Mouse (Mus musculus) heart, embryonic 10.5 days (tissue): Measurements from ENCODE around the gene Gpsm2. TPM values are rescaled to one million over a fixed set of nuclear protein-coding genes. Genes with fewer than 3 reads are reported as not detected.

Experiments
- DNase-seq: peaks from one replicate; pipeline ENCODE4 v3.0.0-alpha.2; 2017; ENCODE audit warnings: low spot score
- H3K27ac ChIP-seq: fragments of 300-500 bp; sonication (generic); 2 replicates; pipeline ENCODE4 v1.5.1; 2016; ENCODE audit warnings: mild to moderate bottlenecking
- H3K27me3 ChIP-seq: fragments of 300-500 bp; sonication (generic); 2 replicates; pipeline ENCODE4 v1.6.1; 2016; ENCODE audit warnings: mild to moderate bottlenecking; ENCODE audit not compliant: poor library complexity, insufficient read depth, severe bottlenecking
- H3K36me3 ChIP-seq: fragments of 300-500 bp; sonication (generic); 2 replicates; pipeline ENCODE4 v1.6.1; 2016; ENCODE audit warnings: mild to moderate bottlenecking, moderate library complexity
- H3K4me1 ChIP-seq: fragments of 300-500 bp; sonication (generic); 2 replicates; pipeline ENCODE4 v1.6.1; 2016; ENCODE audit warnings: mild to moderate bottlenecking
- H3K4me3 ChIP-seq: fragments of 300-500 bp; sonication (generic); 2 replicates; pipeline ENCODE4 v1.5.1; 2016; ENCODE audit warnings: mild to moderate bottlenecking, moderate library complexity
- H3K9me3 ChIP-seq: fragments of 300-500 bp; sonication (generic); 2 replicates; pipeline ENCODE4 v1.6.1; 2016; ENCODE audit warnings: mild to moderate bottlenecking, moderate library complexity
- WGBS: fragments of 180-500 bp; shearing (Covaris S2); methylation state at CpG from one replicate; pipeline ENCODE4 v1.1.7; 2016; 5-methylcytosine and 5-hydroxymethylcytosine counted together
- polyA plus RNA-seq: library from polyadenylated mRNA; unstranded; fragments of >200 nt; fragmentation: Nextera tagmentation; extraction: Ambion mirVana; gene quantifications from 2 replicates; pipeline ENCODE4 v1.2.1, GENCODE M21; 2016

Gene Gpsm2
- polyA plus RNA-seq, 1 experiment from 2014 or later, result 38.7 TPM

DNA sequence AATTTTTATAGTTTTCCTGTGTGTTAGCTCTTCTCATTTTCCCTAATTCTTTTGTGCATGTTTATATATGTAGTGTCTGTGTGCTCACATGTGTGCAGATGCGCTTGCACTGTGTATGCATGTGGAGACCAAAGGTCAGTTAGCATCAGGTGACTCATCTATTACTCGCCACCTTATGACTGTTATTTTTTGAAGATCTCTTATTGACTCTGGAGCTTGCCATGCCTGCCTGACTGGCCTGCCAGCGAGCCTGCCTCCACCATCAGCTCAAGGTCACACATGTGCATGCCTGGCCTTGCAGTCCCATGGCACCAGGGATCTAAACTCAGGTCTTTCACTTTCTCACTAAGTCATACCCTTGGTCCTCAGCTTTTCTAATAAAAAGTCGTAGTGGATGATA lies 81.1 kb downstream of the Gpsm2 start:
- 78% methylated on average over 4 of the region's 4 CpGs for WGBS
- no peak overlapping the region for H3K27ac ChIP-seq
- H3K27me3 ChIP-seq, result no peaks in the 10 kb centered on the region
- H3K4me3 ChIP-seq, result no peak overlapping the region
- H3K9me3 ChIP-seq, result no peaks in the 10 kb centered on the region
- H3K36me3 ChIP-seq, result no peaks in the 10 kb centered on the region
- DNase-seq, result no peak
- no peaks in the 10 kb centered on the region for H3K4me1 ChIP-seq

GRCm38 (mm10) chr3:108639412-108639811 lies 82.7 kb downstream of the Gpsm2 start:
- no peaks in the 10 kb centered on the region for H3K9me3 ChIP-seq
- WGBS, result 67% methylated on average over 4 of the region's 4 CpGs
- no peaks in the 10 kb centered on the region for H3K4me1 ChIP-seq
- no peak for DNase-seq
- no peaks in the 10 kb centered on the region for H3K36me3 ChIP-seq
- no peaks in the 10 kb centered on the region for H3K27me3 ChIP-seq
- H3K27ac ChIP-seq, result no peak overlapping the region
- H3K4me3 ChIP-seq, result no peak overlapping the region

- no peak overlapping the region for H3K4me3 ChIP-seq
- no peak for DNase-seq
- no peaks in the 10 kb centered on the region for H3K27me3 ChIP-seq
- H3K4me1 ChIP-seq, result no peaks in the 10 kb centered on the region
- H3K9me3 ChIP-seq, result no peaks in the 10 kb centered on the region
- WGBS, result 93% methylated on average over 5 of the region's 5 CpGs
- no peak overlapping the region for H3K27ac ChIP-seq
- no peaks in the 10 kb centered on the region for H3K36me3 ChIP-seq
These were observed 87.3 kb downstream of the Gpsm2 start for GRCm38 (mm10) chr3:108634761-108635160.

Other genes starting within 250 kb of the Gpsm2 start
- gene 1700013F07Rik, start 188.2 kb downstream of the Gpsm2 start, polyA plus RNA-seq, result 0.24 TPM in 1 of 2 replicates, not detected in the other
- 0.24 and 0.69 TPM in 2 replicates for gene 5330417C22Rik, start 185.8 kb downstream of the Gpsm2 start, polyA plus RNA-seq
- gene Tmem167b, start 159.8 kb downstream of the Gpsm2 start, polyA plus RNA-seq, result 26.4 and 33.5 TPM in 2 replicates
- gene Taf13, start 150.6 kb downstream of the Gpsm2 start, polyA plus RNA-seq, result 32.6 and 35.6 TPM in 2 replicates
- 8.7 and 9.0 TPM in 2 replicates for gene Wdr47, start 131.0 kb downstream of the Gpsm2 start, polyA plus RNA-seq
- 50.2 and 58.9 TPM in 2 replicates for gene Clcc1, start 68.4 kb downstream of the Gpsm2 start, polyA plus RNA-seq
- not detected in 2 replicates for gene Aknad1, start 17.3 kb upstream of the Gpsm2 start, polyA plus RNA-seq
- gene Stxbp3, start 118.2 kb upstream of the Gpsm2 start, polyA plus RNA-seq, result 29.4 and 30.8 TPM in 2 replicates
- 0.21 and 0.26 TPM in 2 replicates for gene Fndc7, start 167.7 kb upstream of the Gpsm2 start, polyA plus RNA-seq
- gene Prpf38b, start 189.4 kb upstream of the Gpsm2 start, polyA plus RNA-seq, result 56.4 and 64.3 TPM in 2 replicates
- 0.18 and 0.33 TPM in 2 replicates for gene Henmt1, start 217.6 kb upstream of the Gpsm2 start, polyA plus RNA-seq
- not detected in 2 replicates for gene Gm9857, start 218.1 kb upstream of the Gpsm2 start, polyA plus RNA-seq